Mouse (Mus musculus) testis, adult 2 months (tissue): ENCODE measurements around the gene Ctnna2.

Experiments used
- CTCF ChIP-seq: fragments of 200-500 bp; IDR thresholded peaks from 2 replicates; pipeline ENCODE4 v1.5.1; 2012; ENCODE audit warnings: low read depth, mild to moderate bottlenecking, inconsistent platforms, low read length, moderate library complexity; ENCODE audit not compliant: control insufficient read depth, insufficient read depth, insufficient replicate concordance
- POLR2A ChIP-seq: fragments of 200-500 bp; IDR thresholded peaks from 2 replicates; pipeline ENCODE4 v1.6.1; 2012; ENCODE audit warnings: low read depth, mild to moderate bottlenecking, inconsistent platforms, low read length, moderate library complexity; ENCODE audit not compliant: control insufficient read depth

GRCm38 (mm10) chr6:77400751-77401150 lies 578.7 kb downstream of the Ctnna2 start:
- TF ChIP-seq CTCF (no peak), POLR2A (no peak)
